In the genomic region with DNA sequence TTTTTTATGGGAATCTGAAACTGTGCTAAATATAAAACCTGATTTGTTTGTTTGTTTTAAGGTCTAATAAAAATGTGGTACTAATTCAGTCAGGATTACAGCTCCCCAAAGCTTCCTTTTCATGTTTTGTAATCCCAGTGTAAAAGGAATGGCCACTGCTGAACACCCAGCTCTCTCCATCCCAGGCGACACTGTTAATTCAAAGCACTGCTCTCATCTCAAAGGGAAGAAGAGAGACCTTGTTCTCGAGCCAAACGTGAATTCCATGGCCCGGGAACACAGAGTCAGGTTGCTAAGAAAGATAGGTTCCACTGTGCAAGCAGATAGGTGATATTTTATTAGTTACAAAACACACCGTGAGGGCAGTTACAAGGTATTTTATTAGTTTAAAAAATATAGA, we compare ENCODE assay signal across 13 mouse cellular contexts.
DNase-seq lines count a peak whose midpoint lies in the region; ATAC-seq lines count a peak whose summit lies in the region.
"Had no signal": no experiment of that assay in that cellular context is flagged by ENCODE, and none has a peak within 500 bp of the region (broad histone marks: within the 10 kb centered on the region; RNA-seq: fewer than 3 reads in every experiment).

No protein-coding gene starts in this region.

- H3K4me2 ChIP-seq in hindbrain, embryonic 14.5 days (replicated peaks): no peak overlapping the region
- no peak overlapping the region for H3K4me2 ChIP-seq in liver, embryonic 15.5 days
- no peak overlapping the region for H3K4me2 ChIP-seq in liver, embryonic 12.5 days
- H3K4me2 ChIP-seq: hindbrain, embryonic 13.5 days; midbrain, embryonic 15.5 days had no signal

- 0 out of 2 replicates have a peak, but pooled peaks cover 3% of the 10 kb centered on the region for H3K9me3 ChIP-seq in hindbrain, embryonic 14.5 days (ENCODE audit: control insufficient read depth, low read length)
- H3K9me3 ChIP-seq in hindbrain, embryonic 10.5 days: no peaks in the 10 kb centered on the region
- no peaks in the 10 kb centered on the region for H3K9me3 ChIP-seq in liver, embryonic 15.5 days (replicated peaks)
- no peaks in the 10 kb centered on the region for H3K9me3 ChIP-seq in liver, embryonic 12.5 days (replicated peaks)
- H3K9me3 ChIP-seq: hindbrain, embryonic 13.5 days; limb, embryonic 10.5 days; midbrain, embryonic 15.5 days had no signal

- no peak overlapping the region for H3K4me3 ChIP-seq in hindbrain, embryonic 14.5 days (replicated peaks; ENCODE audit: low read length)
- H3K4me3 ChIP-seq in hindbrain, embryonic 10.5 days: no peak overlapping the region
- H3K4me3 ChIP-seq in liver, embryonic 15.5 days (replicated peaks): no peak overlapping the region
- H3K4me3 ChIP-seq in liver, embryonic 12.5 days: no peak overlapping the region
- no peak overlapping the region for H3K4me3 ChIP-seq in brown adipose tissue, adult 24 weeks (ENCODE audit: insufficient read depth, low read depth, low read length)
- H3K4me3 ChIP-seq: hindbrain, embryonic 13.5 days; limb, embryonic 10.5 days; midbrain, embryonic 15.5 days had no signal

- no peak for ATAC-seq in hindbrain, embryonic 14.5 days (ENCODE audit: low FRiP score)
- no peak for ATAC-seq in liver, embryonic 15.5 days (ENCODE audit: insufficient read depth)
- ATAC-seq in liver, embryonic 12.5 days: no peak
- ATAC-seq: forebrain, embryonic 16.5 days had no signal

- peak; percentile 29 for DNase-seq in hindbrain, embryonic 14.5 days (ENCODE audit: low spot score)
- no peak for DNase-seq in hindbrain, embryonic 10.5 days (ENCODE audit: low spot score)
- DNase-seq in brain, adult 2 months (ENCODE audit: low read depth, low spot score): peak; percentile 10
- no peak for DNase-seq in adipocyte (ENCODE audit: low spot score)
- DNase-seq: cerebellum, adult 11-12 months had no signal

- no peaks in the 10 kb centered on the region for H3K27me3 ChIP-seq in hindbrain, embryonic 14.5 days (ENCODE audit: control insufficient read depth, insufficient read depth, low read length)
- no peaks in the 10 kb centered on the region for H3K27me3 ChIP-seq in hindbrain, embryonic 10.5 days (ENCODE audit: insufficient read depth, poor library complexity, severe bottlenecking)
- H3K27me3 ChIP-seq in liver, embryonic 15.5 days: no peaks in the 10 kb centered on the region
- H3K27me3 ChIP-seq in liver, embryonic 12.5 days (replicated peaks): peaks cover 9% of the 10 kb centered on the region; the same call in 1 of the 2 replicates
- H3K27me3 ChIP-seq: hindbrain, embryonic 13.5 days; midbrain, embryonic 15.5 days had no signal

- 54% methylated on average over 5 of the region's 5 CpGs for WGBS in hindbrain, embryonic 14.5 days
- 73% methylated on average over 5 of the region's 5 CpGs for WGBS in hindbrain, embryonic 10.5 days
- WGBS in liver, embryonic 15.5 days (ENCODE audit: insufficient replicate concordance): 74% methylated on average over 5 of the region's 5 CpGs
- WGBS in liver, embryonic 12.5 days (ENCODE audit: insufficient replicate concordance): 78% methylated on average over 5 of the region's 5 CpGs

- H3K36me3 ChIP-seq in hindbrain, embryonic 14.5 days (replicated peaks; ENCODE audit: control insufficient read depth, insufficient read depth): no peaks in the 10 kb centered on the region
- no peaks in the 10 kb centered on the region for H3K36me3 ChIP-seq in hindbrain, embryonic 10.5 days
- H3K36me3 ChIP-seq in liver, embryonic 15.5 days (replicated peaks): no peaks in the 10 kb centered on the region
- no peaks in the 10 kb centered on the region for H3K36me3 ChIP-seq in liver, embryonic 12.5 days
- H3K36me3 ChIP-seq: hindbrain, embryonic 13.5 days; limb, embryonic 10.5 days; midbrain, embryonic 15.5 days had no signal

- H3K9ac ChIP-seq in hindbrain, embryonic 14.5 days: no peak overlapping the region
- no peak overlapping the region for H3K9ac ChIP-seq in liver, embryonic 15.5 days
- H3K9ac ChIP-seq in liver, embryonic 12.5 days: no peak overlapping the region
- H3K9ac ChIP-seq: hindbrain, embryonic 13.5 days; liver, embryonic 14.5 days; midbrain, embryonic 15.5 days had no signal

- H3K4me1 ChIP-seq in hindbrain, embryonic 14.5 days (replicated peaks; ENCODE audit: control insufficient read depth, insufficient read depth, low read length): 0 out of 2 replicates have a peak, but pooled peaks cover 3% of the 10 kb centered on the region
- H3K4me1 ChIP-seq in hindbrain, embryonic 10.5 days (replicated peaks): peaks cover 9% of the 10 kb centered on the region
- H3K4me1 ChIP-seq in liver, embryonic 15.5 days (replicated peaks): peaks cover 22% of the 10 kb centered on the region
- H3K4me1 ChIP-seq in liver, embryonic 12.5 days: peaks cover 13% of the 10 kb centered on the region
- peaks cover 11% of the 10 kb centered on the region for H3K4me1 ChIP-seq in brown adipose tissue, adult 24 weeks (ENCODE audit: control insufficient read depth, insufficient read depth, insufficient read length, low read length)

- no peak overlapping the region for H3K27ac ChIP-seq in hindbrain, embryonic 14.5 days
- H3K27ac ChIP-seq in hindbrain, embryonic 10.5 days: no peak overlapping the region
- 0 out of 2 replicates have a peak overlapping the region, but pooled peaks have one; percentile 69 for H3K27ac ChIP-seq in liver, embryonic 15.5 days (replicated peaks)
- H3K27ac ChIP-seq in liver, embryonic 12.5 days: no peak overlapping the region
- H3K27ac ChIP-seq in brown adipose tissue, adult 24 weeks (replicated peaks; ENCODE audit: low read depth, low read length): peak overlapping the region; percentile 97
- H3K27ac ChIP-seq: limb, embryonic 10.5 days; liver, embryonic 14.5 days; midbrain, embryonic 15.5 days had no signal

Comparison
In these comparisons a context has a peak if more than half of its experiments do, and no peak if none do; other contexts are left out.
1. DNase-seq: peak in hindbrain, embryonic 14.5 days (single experiment) and brain, adult 2 months (single experiment); none in hindbrain, embryonic 10.5 days (single experiment) and adipocyte (single experiment).
2. H3K27ac ChIP-seq: peak in liver, embryonic 15.5 days (single experiment) and brown adipose tissue, adult 24 weeks (single experiment); none in hindbrain, embryonic 14.5 days (single experiment), hindbrain, embryonic 10.5 days (single experiment) and liver, embryonic 12.5 days (single experiment).